Mouse (Mus musculus) layer of hippocampus, adult 9-11 months (tissue): Measurements from ENCODE around the gene Traip.

Experiments
- DNase-seq: peaks from one replicate; pipeline ENCODE4 v3.0.0; 2022

Traip gene

GRCm38 (mm10) chr9:107971690-107972541, 22.0 kb downstream of the Traip start:
- no peak for DNase-seq

DNA sequence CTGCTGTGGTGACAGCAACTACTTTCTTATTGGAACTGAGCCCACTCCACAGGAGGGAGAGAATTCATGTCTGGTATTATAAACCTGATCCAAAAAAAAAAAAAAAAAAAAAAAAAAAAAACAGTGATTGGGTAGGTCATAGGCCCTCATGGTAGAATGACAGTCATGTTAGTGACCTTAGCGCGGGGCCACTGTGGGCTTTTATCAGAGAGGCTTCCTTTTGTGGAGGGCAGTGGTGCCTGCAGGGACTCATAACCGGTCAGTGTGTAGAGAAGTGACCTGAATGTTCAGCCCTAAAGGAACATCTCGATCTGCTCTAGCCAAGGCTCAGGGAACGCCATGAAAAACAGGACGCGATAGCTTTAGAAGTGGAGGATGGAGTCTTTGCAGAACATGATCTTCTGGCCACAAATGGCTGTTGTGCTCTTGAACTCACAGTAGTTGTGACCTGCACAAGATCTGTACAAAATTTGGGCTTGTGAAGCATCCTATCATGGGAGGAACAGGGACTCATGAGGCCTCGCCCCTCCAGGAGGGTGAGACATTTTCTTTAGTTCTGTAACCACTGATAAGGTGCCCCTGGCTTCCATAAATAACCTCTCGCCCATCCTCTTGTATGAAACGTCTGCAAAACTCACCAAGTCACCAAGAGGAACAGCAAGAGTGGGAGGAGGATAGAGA, 24.7 kb downstream of the Traip start:
- no peak for DNase-seq

DNA sequence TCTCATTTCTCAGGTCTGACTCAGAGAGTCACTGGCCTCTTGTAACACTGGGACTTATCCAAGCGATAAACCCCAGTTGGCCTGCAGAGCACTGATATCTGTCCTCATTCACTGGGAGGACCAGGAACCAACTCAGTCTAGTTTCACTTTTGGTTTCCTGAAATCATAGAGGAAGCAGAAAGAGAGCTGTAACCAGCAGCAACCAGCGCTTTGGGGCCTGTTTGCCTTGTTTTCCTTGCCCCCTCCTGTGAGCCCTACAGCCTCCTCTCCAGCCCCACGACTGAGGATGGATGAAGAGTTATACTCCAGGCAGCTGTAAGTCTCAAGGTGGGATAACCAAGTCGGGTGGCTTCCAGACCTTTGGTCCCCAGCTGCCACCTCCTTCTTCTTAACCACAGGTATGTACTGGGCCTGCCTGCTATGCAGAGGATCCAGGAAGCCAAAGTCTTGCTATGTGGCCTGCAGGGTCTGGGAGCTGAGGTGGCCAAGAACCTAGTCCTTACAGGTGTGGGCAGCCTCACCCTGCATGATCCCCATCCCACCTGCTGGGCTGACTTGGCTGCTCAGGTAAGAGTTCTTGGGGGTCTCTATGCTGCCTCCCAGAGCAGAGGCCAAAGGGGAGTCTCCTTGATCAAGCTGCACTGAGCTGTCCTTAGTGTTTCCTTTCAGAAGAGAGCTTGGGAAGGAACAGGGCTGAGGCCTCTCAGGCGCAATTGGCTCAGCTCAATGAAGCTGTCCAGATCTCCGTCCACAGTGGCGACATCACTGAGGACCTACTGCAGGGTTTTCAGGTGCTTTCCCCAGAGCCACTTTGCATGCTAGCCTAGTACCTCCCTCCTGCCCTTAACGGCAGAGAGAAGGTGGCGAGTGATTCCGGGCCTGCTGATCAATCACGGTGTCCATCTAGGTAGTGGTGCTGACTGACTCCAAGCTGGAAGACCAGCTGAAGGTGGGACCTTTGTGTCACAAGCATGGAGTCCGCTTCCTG, 25.8 kb downstream of the Traip start, which contains the start of gene Uba7:
Gene Uba7, plus strand, starts transcription at position 107 of the 988 bp plus-strand sequence.
- DNase-seq: no peak

GRCm38 (mm10) chr9:107978815-107979214, 28.9 kb downstream of the Traip start:
- DNase-seq: no peak

DNA sequence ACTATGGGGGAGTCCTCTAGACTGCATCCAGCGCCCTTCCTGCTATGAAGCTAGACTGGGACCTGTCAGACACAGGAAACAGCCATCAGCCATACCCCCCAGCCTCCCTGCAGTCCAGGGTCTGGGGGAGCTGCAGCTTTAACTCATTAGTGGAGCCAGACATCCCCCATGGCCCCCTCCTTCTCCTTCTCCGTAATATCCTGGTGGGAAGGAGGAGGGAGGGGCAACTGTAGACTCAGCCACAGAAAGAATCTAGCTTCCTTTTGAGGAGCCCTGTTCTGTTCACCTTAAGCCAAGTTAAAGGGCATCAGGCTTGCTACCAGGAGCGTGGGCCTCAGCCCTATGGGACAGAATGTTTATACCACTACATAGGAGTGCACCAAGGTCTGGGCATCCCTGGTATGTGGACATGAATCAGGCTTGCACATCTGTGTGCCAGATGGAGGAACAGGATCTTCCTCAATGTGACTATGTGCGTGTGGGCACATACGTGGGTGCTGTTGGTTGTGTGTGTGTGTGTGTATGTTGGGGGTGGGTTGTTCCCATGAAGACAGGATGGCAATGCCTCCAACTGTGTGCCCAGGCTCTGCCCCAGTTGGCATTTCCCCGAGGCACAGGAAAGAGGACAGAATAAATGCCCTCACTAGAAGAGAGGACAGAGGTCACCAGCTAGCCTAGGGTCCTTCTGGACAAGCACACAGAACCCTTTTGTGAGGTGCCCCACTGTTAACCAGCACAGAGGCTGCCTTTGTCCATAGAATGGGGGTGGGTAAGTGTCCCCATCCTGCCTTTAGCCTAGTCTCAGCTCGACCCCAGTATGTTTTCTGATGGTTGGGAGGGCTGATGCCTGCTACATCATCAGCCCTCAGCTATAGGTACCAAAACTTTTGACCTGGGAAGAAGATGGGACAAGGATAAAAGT, 32.0 kb downstream of the Traip start:
- peak; percentile 85 for DNase-seq

DNA sequence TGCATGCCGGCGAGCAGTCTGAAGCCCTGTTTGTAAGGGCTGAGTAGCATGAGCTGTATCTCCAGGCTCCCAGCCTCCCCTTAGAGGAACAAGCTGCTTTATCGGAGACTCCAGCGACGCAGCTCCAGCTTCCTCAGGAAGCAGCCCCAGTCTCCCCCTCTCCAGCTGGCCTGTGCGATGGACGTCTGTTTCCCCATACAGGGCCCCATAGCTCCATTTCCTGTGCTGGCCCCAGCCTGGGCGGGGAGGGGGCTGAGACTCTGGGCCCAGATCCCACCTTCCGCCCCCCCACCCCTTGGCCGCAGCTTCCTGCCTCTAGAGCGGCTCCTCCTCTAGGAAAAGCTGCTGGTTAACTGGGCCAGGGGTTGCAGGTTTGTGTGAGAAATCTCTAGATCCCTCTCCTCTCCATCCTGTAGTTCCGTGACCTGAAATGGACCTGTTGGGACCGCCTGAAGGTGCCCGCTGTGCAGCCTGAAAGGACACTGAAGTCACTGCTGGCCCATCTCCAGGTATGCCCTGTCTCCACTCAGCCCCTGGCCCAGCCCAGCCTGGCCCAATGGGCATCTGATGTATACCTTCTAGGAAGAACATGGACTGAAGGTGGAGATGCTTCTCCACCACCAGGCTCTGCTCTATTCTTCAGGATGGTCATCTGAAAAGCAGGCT, 32.9 kb downstream of the Traip start, which contains the start of gene Gm20661:
Gene Gm20661, plus strand, starts transcription at position 378 of the 666 bp plus-strand sequence.
- DNase-seq: peak; percentile 86

DNA sequence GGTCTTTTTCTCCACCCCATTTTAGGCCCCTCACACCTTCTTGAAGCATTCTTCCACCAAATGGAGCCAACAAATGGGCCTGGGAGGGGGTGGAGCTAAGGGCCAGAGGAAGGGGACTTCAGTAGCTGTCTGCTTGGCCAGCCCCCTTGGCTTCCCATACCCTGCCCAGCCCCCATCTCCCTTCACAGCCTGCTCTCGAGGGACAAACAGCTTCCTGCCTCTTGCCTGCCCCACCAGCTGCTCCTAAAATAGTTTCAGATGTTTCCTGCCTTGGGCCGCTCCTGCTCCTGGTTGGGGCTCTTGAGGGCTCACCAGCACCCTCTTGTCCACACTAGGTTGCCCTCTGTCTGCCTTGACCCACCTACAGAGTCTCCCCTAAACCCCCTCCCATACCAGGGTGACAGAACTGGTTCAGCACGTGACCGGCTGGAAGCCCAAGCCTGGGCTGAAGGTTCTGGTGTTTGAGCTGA, 33.5 kb downstream of the Traip start:
- DNase-seq: peak; percentile 89

DNA sequence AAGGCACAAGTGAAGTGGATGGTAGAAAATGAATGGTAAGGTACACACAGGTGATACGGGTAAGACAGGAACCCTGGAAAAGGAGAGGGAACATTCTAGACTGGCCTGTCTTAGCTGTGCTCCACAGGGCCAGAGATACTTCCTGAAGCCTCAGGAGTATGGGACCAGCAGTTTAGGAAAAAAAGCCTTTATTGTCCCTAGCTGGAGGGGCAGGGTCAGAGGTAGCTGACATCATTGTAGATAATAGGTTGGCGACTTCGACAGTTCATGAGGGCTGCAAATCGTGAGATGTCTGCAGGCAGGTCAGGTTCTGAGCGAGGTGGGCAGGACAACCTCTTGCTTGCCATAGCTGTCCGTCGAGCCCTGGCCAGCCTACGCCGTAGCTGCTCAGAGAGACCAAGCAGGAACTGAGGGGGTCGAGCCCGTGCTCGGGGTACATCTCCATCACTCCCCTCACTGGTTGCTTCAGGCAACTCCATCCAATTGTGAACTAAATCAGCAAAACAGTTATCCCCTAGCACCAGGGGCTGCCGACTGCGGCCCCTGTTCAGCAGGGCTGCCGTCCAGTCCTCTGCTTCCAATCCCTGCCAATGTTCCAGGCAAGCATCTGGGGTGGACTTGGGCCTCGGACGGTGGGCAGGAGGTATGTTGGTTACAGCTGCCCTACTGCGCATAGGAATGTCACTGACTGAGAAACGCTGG, 34.3 kb downstream of the Traip start:
- no peak for DNase-seq

- no peak for DNase-seq
Observed at GRCm38 (mm10) chr9:107984754-107985055, 34.8 kb downstream of the Traip start.

GRCm38 (mm10) chr9:107985131-107986119, 35.5 kb downstream of the Traip start, which contains the start of gene Inka1:
TSS of gene Inka1 (minus strand) at chr9:107985879.
- peak; percentile 89 for DNase-seq

GRCm38 (mm10) chr9:107986376-107986775, 36.4 kb downstream of the Traip start:
- peak; percentile 77 for DNase-seq

GRCm38 (mm10) chr9:107987950-107988349, 38.0 kb downstream of the Traip start:
- DNase-seq: no peak

DNA sequence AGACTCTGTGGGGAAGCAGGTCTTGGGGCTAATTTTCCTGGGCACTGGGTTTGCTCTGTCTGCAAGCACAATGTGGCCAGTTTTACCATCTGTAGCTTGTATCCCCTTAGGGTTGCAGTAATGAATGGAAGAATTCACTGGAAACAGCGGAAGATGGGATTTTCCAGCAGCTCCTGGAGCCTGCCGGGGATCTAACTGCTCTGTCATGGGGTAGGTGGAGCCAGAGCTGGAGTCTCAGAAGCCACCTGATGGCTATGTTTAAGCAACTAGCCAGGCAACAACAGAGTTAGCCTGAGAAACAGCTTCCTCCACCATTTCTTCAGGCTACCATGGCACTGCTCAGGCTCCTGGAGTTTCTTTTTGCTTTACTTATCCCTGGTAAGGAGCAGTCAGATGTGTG, 42.3 kb downstream of the Traip start, which contains the start of gene Cdhr4:
Gene Cdhr4, plus strand, starts transcription at position 301 of the 400 bp plus-strand sequence.
- DNase-seq: no peak

DNA sequence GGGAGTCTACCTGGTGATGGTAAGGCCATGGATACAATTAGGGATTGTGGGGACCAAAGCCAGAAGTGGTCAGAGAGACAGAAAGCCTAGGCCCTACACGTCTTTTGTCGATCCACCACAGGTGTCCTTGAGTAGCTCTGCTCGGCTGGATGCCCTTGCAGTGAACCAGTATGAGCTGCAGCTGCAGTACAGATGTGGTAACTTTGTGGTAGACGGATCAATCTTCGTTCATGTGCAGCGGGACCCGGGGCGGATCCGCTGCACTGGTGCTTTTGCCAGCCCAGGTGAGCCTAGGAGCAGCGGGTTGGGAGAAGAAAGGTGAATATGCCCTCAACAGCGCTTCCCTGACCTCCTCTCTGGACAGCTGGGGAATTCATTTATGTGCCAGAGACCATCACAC, 43.1 kb downstream of the Traip start:
- DNase-seq: no peak

DNA sequence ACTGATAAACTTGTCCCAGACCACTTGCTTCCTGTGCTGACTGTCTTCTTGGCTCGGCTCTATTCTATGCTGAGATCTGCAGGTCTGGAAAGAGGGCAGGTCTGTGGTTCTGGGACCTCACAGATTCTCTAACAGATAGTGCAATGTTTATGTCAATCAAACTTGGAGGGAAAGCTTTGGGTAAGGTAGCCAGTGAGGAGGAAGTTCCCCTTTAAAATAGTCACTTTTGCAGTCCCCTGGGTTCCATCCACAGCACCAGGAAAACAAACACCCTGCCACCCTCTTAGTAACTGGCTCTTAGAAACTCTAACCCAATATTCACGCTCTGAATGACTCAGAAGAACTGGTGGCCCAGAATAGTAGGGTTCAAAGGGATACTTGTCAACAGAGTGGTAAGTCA, 44.5 kb downstream of the Traip start:
- DNase-seq: no peak

DNA sequence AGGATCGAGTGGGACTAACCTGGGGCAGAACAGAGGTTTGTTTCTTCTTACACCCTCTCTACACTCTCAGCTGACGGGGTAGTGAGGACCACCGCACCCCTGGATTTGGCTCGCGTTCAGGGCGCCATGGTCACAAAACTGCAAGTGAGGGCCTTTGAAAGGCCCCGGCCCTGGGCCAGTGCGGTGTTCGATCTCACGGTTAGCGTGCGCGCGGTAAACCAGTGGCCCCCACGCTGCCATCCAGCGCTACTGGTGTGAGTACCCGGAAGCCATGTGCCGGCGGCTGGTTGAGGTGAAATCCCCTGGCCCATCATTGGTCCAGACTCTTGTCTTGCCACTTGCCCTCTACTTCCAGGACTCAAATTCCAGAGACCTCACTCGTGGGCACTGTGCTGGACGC, 45.6 kb downstream of the Traip start:
- no peak for DNase-seq

DNA sequence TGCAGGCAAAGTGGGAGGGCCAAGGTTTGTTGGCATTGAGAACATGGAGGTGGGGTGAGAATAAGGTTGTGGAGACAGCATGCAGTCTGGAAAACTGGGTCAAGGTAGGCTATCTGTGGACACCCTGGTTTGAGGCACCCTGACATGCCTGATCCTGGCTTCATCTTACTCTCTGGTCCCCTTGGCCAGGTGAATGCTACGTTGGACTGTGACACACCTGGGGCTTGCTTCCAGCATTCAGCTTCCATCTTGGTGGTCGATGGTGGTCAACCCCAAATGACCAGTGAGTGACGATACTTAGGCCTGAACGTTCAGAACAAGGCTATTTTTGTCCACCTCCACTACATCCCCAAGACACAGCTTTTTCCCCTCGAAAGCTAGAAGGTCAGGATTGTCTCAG, 46.1 kb downstream of the Traip start, which contains the start of gene Gm20662:
Gene Gm20662, plus strand, starts transcription at position 301 of the 400 bp plus-strand sequence.
- no peak for DNase-seq

- peak; percentile 100 for DNase-seq
Observed at GRCm38 (mm10) chr9:108001922-108002770, 52.2 kb downstream of the Traip start, which contains the start of gene Ip6k1. TSS of gene Ip6k1 (plus strand) at chr9:108002501.
